Mouse (Mus musculus) frontal cortex, adult (tissue): ENCODE data around the gene Olfr1202.

ENCODE experiments used
- ATAC-seq: cut with Nextera tagmentation; 2 replicates; pipeline ENCODE4 v1.9.2; 2017; ENCODE audit warnings: mild to moderate bottlenecking, moderate library complexity, mixed read lengths; ENCODE audit not compliant: low TSS enrichment

Olfr1202 gene

DNA sequence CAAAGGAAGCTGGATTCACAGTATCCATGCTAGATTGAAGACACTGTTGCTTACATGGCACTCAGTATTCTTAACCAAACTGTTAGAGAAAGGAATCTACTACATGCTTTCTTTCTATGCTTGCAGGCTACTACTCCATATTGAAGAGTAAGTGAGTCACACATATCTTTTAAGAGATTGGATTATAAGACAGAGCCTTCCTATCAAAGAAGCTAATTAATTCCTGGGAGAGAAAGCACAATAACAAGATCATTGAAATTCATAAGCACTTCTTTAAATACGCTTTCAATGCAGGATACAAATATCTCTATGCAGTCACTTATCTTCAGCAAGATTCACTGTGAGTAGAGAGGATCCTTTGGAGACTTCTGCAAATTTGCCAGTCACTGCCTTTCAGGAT, at the start of gene Olfr1202:
TSS of gene Olfr1202 (plus strand) at position 301 of the 400 bp plus-strand sequence.
- no peak for ATAC-seq

DNA sequence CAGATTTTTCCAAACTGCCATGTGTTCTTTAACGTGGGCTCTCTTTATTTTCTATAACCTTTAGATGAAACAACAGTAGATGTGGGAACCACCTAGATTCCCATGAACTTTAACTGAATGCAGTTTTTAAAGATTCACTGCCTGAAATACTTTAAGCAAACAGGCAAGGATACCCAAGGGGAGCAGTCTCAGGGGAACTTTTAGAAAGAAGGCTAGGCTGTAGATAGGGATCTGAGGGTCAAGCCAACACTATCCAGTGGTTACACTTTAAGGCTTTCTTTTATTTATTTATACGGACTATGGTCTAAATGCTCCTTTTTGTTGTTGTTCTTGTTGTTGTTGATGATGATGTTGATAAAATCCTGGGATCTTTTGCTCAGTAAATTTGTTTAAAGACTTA, 43.9 kb upstream of the Olfr1202 start, which contains the start of gene Olfr1200:
TSS of gene Olfr1200 (minus strand) at position 101 of the 400 bp plus-strand sequence.
- no peak for ATAC-seq

DNA sequence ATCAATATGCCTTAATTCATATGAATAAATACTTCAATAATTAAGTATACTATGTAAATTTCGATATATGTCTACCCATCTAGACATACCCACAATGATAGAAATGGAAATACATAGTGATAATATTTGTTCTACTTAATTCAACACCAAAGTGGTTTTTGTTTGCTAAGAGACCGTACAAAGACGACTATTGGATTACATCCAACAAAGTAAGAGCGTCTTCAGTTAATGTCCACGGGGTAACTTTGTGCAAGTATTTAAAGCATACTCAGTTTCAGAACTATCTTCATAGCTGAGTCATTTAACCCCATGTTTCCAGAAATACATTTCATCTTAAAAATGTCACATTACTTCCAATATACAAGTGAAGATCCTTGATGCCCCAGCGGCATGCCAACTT, 21.6 kb upstream of the Olfr1202 start, which contains the start of gene Olfr1201:
TSS of gene Olfr1201 (plus strand) at position 301 of the 400 bp plus-strand sequence.
- ATAC-seq = no peak

DNA sequence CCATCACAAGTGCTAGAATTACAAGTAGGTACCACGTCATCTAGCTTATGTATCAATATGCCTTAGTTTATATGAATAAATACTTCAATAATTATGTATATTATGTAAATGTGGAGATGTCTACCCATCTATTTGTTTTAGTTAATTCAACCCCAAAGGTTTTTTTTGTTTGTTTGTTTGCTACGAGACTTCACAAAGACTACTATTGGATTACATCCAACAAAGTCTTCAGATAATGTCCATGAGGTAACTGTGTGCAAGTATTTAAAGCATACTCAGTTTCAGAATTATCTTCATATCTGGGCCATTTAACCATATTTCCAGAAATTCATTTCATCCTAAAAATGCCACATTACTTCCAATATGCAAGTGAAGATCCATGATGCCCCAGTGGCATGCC, 15.1 kb downstream of the Olfr1202 start, which contains the start of gene Olfr1205:
TSS of gene Olfr1205 (plus strand) at position 301 of the 400 bp plus-strand sequence.
- no peak for ATAC-seq

- ATAC-seq = no peak
Measured at GRCm38 (mm10) chr2:88838477-88838876, 24.2 kb downstream of the Olfr1202 start.

GRCm38 (mm10) chr2:88848992-88849391, 34.7 kb downstream of the Olfr1202 start, which contains the start of gene Olfr1204:
Gene Olfr1204, plus strand, starts transcription at chr2:88849292.
- ATAC-seq = no peak

GRCm38 (mm10) chr2:88862931-88863330, 48.6 kb downstream of the Olfr1202 start, which contains the start of gene Olfr1206:
Gene Olfr1206, plus strand, starts transcription at chr2:88863231.
- ATAC-seq = no peak
